Mouse (Mus musculus): ENCODE data around the gene Tent4b. TPM values are rescaled to one million over a fixed set of nuclear protein-coding genes. Genes with fewer than 3 reads are reported as not detected.

The Tent4b gene
- polyA plus RNA-seq, 1 experiment from 2014 or later, result 4.6 TPM

DNA sequence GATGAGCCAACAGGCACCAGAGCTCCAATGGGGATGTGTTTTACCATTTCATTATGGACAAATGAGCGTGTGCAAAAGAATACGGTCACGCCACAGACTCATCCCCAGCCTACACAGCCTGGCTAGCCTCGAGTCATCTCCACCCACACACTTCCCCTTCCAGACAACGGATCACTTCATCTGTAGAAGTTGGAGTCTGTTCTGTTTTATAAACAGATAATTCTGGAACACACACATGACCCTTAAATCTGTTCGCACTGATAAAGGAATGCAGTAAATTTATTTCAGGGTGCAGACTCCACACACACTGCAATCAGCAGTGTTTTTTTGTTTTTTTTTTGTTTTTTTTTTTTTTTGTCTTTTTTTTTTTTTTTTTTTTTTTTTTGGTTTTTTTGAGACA is 80.7 kb downstream of the Tent4b start:
- ATAC-seq, result peak; percentile 96
- Histone ChIP-seq H3K4me2 (ENCODE audit: low read depth, low read length) (peak overlapping the region; percentile 49), H3K4me1 (ENCODE audit: insufficient read depth) (peaks cover 26% of the 10 kb centered on the region; the same call in 1 of the 2 replicates), H3K9me3 (ENCODE audit: low read length) (no peaks in the 10 kb centered on the region), H3K36me3 (replicated peaks; ENCODE audit: insufficient read depth, low read length) (no peaks in the 10 kb centered on the region), H3K4me3 (ENCODE audit: low read depth, low read length) (no peak overlapping the region), H3K27me3 (ENCODE audit: insufficient read depth, low read length) (no peaks in the 10 kb centered on the region), H3K9ac (replicated peaks) (no peak overlapping the region), H3K27ac (ENCODE audit: low read depth) (peak overlapping the region; percentile 37; the same call in 1 of the 2 replicates)
- WGBS (ENCODE audit: insufficient replicate concordance), result 21% methylated on average over 6 of the region's 6 CpGs
- peak; percentile 96 for TF ChIP-seq EP300 (IDR thresholded peaks at IDR 0.05; ENCODE audit: low read depth)
- no peak for TF ChIP-seq CTCF (IDR thresholded peaks at IDR 0.05; ENCODE audit: low read depth)
- DNase-seq, result no peak

- Histone ChIP-seq H3K27ac (ENCODE audit: low read depth) (peak overlapping the region; percentile 44; the same call in 1 of the 2 replicates), H3K9ac (replicated peaks) (no peak overlapping the region), H3K36me3 (replicated peaks; ENCODE audit: insufficient read depth, low read length) (no peaks in the 10 kb centered on the region), H3K27me3 (ENCODE audit: insufficient read depth, low read length) (no peaks in the 10 kb centered on the region), H3K4me2 (ENCODE audit: low read depth, low read length) (no peak overlapping the region), H3K4me1 (ENCODE audit: insufficient read depth) (peaks cover 29% of the 10 kb centered on the region), H3K4me3 (ENCODE audit: low read depth, low read length) (no peak overlapping the region), H3K9me3 (ENCODE audit: low read length) (no peaks in the 10 kb centered on the region)
- TF ChIP-seq EP300 (IDR thresholded peaks at IDR 0.05; ENCODE audit: low read depth) (peak; percentile 54), CTCF (IDR thresholded peaks at IDR 0.05; ENCODE audit: low read depth) (no peak)
- DNase-seq (peak; percentile 16), ATAC-seq (no peak)
- WGBS (ENCODE audit: insufficient replicate concordance), result 37% methylated on average over 7 of the region's 7 CpGs
Observed at GRCm38 (mm10) chr8:88280904-88281303, 81.9 kb downstream of the Tent4b start.

- WGBS (ENCODE audit: insufficient replicate concordance), result 25% methylated on average over 8 of the region's 8 CpGs
- Histone ChIP-seq H3K4me1 (ENCODE audit: insufficient read depth) (peaks cover 31% of the 10 kb centered on the region), H3K27ac (ENCODE audit: low read depth) (no peak overlapping the region)
Observed at GRCm38 (mm10) chr8:88282684-88283083, 83.7 kb downstream of the Tent4b start.

DNA sequence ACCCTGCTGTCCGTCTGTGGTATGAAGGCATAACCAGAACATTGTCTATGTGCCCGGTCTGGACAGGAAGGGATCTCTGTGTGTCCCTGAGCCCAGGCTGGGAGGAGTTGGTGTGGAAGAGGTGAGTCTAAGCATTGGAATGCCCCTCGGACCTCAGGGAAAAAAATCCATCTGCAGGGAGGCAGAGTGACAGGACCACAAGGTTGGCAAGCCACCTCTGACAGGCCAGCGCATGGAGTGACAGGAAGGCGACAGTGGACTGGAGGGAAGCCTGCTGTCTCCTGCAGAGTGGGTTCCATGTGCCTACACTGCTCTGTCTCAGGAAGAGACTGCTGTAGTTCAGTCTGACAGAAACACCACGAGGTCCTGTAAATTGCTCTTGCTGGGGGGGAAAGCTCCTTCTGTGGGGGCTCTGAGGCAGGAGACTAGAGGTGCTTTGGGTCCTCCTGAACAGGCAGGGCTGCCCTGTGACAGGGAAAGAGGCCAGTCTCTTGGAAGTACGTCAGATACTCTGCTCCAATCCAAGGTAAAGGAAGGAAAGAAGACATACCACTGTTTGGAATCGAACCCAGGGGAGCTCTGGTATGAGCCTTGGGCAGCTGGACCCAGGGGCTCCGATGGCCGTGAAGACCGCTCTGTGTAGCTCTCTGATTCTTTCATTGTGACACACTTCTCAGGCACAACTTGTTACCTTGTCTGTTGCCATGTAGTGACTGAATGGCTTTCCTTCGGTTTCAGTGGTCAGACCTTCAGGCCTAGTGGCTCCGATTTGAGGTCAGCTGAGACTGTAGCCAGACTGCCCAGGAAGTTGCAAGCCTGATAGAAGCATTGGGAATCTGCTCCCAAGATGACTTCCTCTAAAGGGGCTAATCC is 84.5 kb downstream of the Tent4b start:
- H3K27ac ChIP-seq (ENCODE audit: low read depth), result no peak overlapping the region
- 71% methylated on average over 13 of the region's 13 CpGs for WGBS (ENCODE audit: insufficient replicate concordance)
- no peak for ATAC-seq
- no peaks in the 10 kb centered on the region for H3K27me3 ChIP-seq (ENCODE audit: insufficient read depth, low read length)
- no peak overlapping the region for H3K4me2 ChIP-seq (ENCODE audit: low read depth, low read length)
- H3K4me3 ChIP-seq (ENCODE audit: low read depth, low read length), result no peak overlapping the region
- peaks cover 37% of the 10 kb centered on the region for H3K4me1 ChIP-seq (ENCODE audit: insufficient read depth)
- no peak for DNase-seq
- H3K36me3 ChIP-seq (replicated peaks; ENCODE audit: insufficient read depth, low read length), result no peaks in the 10 kb centered on the region
- TF ChIP-seq CTCF (IDR thresholded peaks at IDR 0.05; ENCODE audit: low read depth) (no peak), EP300 (IDR thresholded peaks at IDR 0.05; ENCODE audit: low read depth) (no peak)
- no peaks in the 10 kb centered on the region for H3K9me3 ChIP-seq (ENCODE audit: low read length)
- H3K9ac ChIP-seq (replicated peaks), result no peak overlapping the region

More at GRCm38 (mm10) chr8:88282684-88283083, 83.7 kb downstream of the Tent4b start:
- no peak overlapping the region for H3K9ac ChIP-seq (replicated peaks)
- H3K36me3 ChIP-seq (replicated peaks; ENCODE audit: insufficient read depth, low read length), result no peaks in the 10 kb centered on the region
- H3K4me2 ChIP-seq (ENCODE audit: low read depth, low read length), result no peak overlapping the region
- DNase-seq, result peak; percentile 64
- no peaks in the 10 kb centered on the region for H3K27me3 ChIP-seq (ENCODE audit: insufficient read depth, low read length)
- no peak for TF ChIP-seq EP300 (IDR thresholded peaks at IDR 0.05; ENCODE audit: low read depth)
- TF ChIP-seq CTCF (IDR thresholded peaks at IDR 0.05; ENCODE audit: low read depth), result no peak
- no peaks in the 10 kb centered on the region for H3K9me3 ChIP-seq (ENCODE audit: low read length)
- H3K4me3 ChIP-seq (ENCODE audit: low read depth, low read length), result no peak overlapping the region
- ATAC-seq, result no peak

DNA sequence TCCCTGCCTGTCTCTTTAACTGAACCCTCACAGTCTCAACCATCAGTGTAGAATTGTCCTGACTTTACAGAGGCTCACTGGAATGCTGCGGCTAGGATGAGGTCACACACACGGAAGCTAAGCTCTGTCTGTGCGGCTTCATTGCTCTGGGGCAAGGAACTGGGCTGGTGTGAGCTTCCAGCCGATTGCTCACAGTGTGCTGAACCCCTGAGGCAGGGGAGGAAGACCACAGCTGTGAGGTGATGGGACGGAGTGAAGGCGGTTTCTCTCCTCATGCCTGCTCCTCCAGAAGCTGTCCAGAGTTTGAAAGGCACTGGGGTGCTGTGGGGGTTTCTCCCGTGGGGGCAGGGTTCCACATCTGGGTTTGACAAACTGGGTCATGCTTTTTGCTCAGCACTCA is 85.7 kb downstream of the Tent4b start:
- WGBS (ENCODE audit: insufficient replicate concordance), result 69% methylated on average over 7 of the region's 7 CpGs
- no peak for ATAC-seq

DNA sequence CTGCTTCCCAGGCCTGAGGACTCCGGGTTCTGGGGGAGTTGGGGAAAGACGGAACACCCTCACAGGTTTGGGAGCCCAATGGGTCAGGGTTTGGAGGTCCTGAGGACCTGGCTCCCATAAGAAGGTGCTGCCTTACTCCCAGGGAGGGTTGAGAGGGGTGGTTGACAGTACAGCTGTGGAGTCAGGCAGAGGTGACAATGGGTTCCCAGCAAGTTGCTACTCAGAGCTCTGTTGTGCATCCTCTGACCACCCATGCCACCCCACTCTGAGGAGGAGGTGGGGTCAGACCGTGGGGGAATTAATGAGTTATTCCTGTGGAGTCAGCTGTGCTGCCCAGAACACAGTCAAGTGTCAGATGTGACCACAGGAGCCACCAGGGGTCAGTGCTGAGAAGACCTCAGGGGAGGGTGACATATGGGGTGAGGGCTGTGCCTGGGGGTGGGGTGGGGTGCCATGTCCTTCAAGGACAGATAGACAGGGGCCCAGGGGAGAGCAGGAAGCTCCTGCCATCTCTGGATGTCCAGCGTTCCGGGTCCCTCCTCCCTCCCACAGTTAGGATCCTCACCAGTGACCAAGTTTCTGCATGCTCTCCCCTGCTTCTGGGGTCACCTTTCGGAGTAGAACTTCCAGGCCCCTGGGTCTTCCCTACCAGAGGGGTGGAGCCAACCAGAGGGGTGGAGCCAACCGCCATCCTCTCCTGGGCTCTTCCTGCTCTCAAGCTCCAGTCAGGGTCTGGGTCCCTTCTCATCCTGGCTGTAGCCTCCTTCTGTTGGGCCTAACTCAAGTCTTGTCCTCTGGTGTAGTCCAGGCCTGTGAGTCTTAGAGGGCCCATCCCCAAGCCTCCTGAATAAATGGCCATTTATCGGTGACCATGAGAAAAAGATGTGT is 86.7 kb downstream of the Tent4b start:
- Histone ChIP-seq H3K9ac (replicated peaks) (no peak overlapping the region), H3K27me3 (ENCODE audit: insufficient read depth, low read length) (no peaks in the 10 kb centered on the region), H3K4me3 (ENCODE audit: low read depth, low read length) (no peak overlapping the region), H3K4me1 (ENCODE audit: insufficient read depth) (peaks cover 39% of the 10 kb centered on the region), H3K4me2 (ENCODE audit: low read depth, low read length) (no peak overlapping the region), H3K36me3 (replicated peaks; ENCODE audit: insufficient read depth, low read length) (no peaks in the 10 kb centered on the region), H3K27ac (ENCODE audit: low read depth) (no peak overlapping the region), H3K9me3 (ENCODE audit: low read length) (no peaks in the 10 kb centered on the region)
- ATAC-seq (no peak), DNase-seq (peak; percentile 48)
- whole genome bisulfite sequencing (ENCODE audit: insufficient replicate concordance), result 70% methylated on average over 8 of the region's 8 CpGs
- TF ChIP-seq CTCF (IDR thresholded peaks at IDR 0.05; ENCODE audit: low read depth), result peak; percentile 58
- no peak for TF ChIP-seq EP300 (IDR thresholded peaks at IDR 0.05; ENCODE audit: low read depth)

More for the DNA sequence above, 85.7 kb downstream of the Tent4b start:
- no peak overlapping the region for H3K4me2 ChIP-seq (ENCODE audit: low read depth, low read length)
- H3K4me3 ChIP-seq (ENCODE audit: low read depth, low read length), result no peak overlapping the region
- TF ChIP-seq CTCF (IDR thresholded peaks at IDR 0.05; ENCODE audit: low read depth), result no peak
- no peak overlapping the region for H3K27ac ChIP-seq (ENCODE audit: low read depth)
- peaks cover 38% of the 10 kb centered on the region for H3K4me1 ChIP-seq (ENCODE audit: insufficient read depth)
- H3K27me3 ChIP-seq (ENCODE audit: insufficient read depth, low read length), result no peaks in the 10 kb centered on the region
- H3K36me3 ChIP-seq (replicated peaks; ENCODE audit: insufficient read depth, low read length), result no peaks in the 10 kb centered on the region
- H3K9ac ChIP-seq (replicated peaks), result no peak overlapping the region
- H3K9me3 ChIP-seq (ENCODE audit: low read length), result no peaks in the 10 kb centered on the region
- peak; percentile 15 for DNase-seq

Measured in liver, postnatal 0 days (tissue).